Mouse (Mus musculus) midbrain, postnatal 0 days (tissue): ENCODE data around the gene Olfr1043. TPM values are rescaled to one million over a fixed set of nuclear protein-coding genes. Genes with fewer than 3 reads are reported as not detected.

Experiments
- ATAC-seq: fragments of 200-750 bp; cut with Nextera tagmentation; 2 replicates; pipeline ENCODE4 v1.8.0; 2017; ENCODE audit warnings: moderate number of reproducible peaks, mild to moderate bottlenecking, moderate TSS enrichment, moderate library complexity; ENCODE audit not compliant: low FRiP score
- DNase-seq: peaks from one replicate; pipeline ENCODE4 v3.0.0-alpha.2; 2015; ENCODE audit warnings: low spot score
- H3K27ac ChIP-seq: fragments of 300-500 bp; sonication (generic); 2 replicates; pipeline ENCODE4 v1.5.1; 2014; ENCODE audit warnings: low read depth, mild to moderate bottlenecking, low read length, mixed read lengths
- H3K27me3 ChIP-seq: fragments of 300-500 bp; sonication (generic); 2 replicates; pipeline ENCODE4 v1.6.1; 2014; ENCODE audit warnings: low read length, control low read depth, mixed read lengths; ENCODE audit not compliant: insufficient read depth
- H3K36me3 ChIP-seq: fragments of 300-500 bp; sonication (generic); 2 replicates; pipeline ENCODE4 v1.6.1; 2014; ENCODE audit warnings: low read length, control low read depth, mixed read lengths; ENCODE audit not compliant: insufficient read depth
- H3K4me1 ChIP-seq: fragments of 300-500 bp; sonication (generic); 2 replicates; pipeline ENCODE4 v1.6.1; 2014; ENCODE audit warnings: mild to moderate bottlenecking, control low read depth, antibody characterized with exemption, low read length, mixed read lengths; ENCODE audit not compliant: insufficient read depth
- H3K4me2 ChIP-seq: fragments of 300-500 bp; sonication (generic); 2 replicates; pipeline ENCODE4 v1.6.1; 2014; ENCODE audit warnings: low read depth, mild to moderate bottlenecking, low read length, mixed read lengths; ENCODE audit not compliant: poor library complexity, severe bottlenecking
- H3K4me3 ChIP-seq: fragments of 300-500 bp; sonication (generic); 2 replicates; pipeline ENCODE4 v1.5.1; 2014; ENCODE audit warnings: low read depth, mild to moderate bottlenecking, low read length, moderate library complexity
- H3K9ac ChIP-seq: fragments of 300-500 bp; sonication (generic); replicated peaks from 2 replicates; pipeline ENCODE4 v1.6.1; 2014; ENCODE audit warnings: mild to moderate bottlenecking, low read length, moderate library complexity, mixed read lengths; ENCODE audit not compliant: poor library complexity, severe bottlenecking
- H3K9me3 ChIP-seq: fragments of 300-500 bp; sonication (generic); 2 replicates; pipeline ENCODE4 v1.6.1; 2016; ENCODE audit warnings: low read length, control low read depth
- CTCF ChIP-seq: IDR thresholded peaks from 2 replicates; pipeline ENCODE4 v1.5.1; 2016; ENCODE audit warnings: antibody characterized with exemption, mild to moderate bottlenecking
- WGBS: fragments of 180-500 bp; shearing (Covaris S2); extraction: QIAGEN DNeasy Blood & Tissue Kit; methylation state at CpG from one replicate; pipeline ENCODE4 v1.1.7; 2014; 5-methylcytosine and 5-hydroxymethylcytosine counted together
- polyA plus RNA-seq: library from polyadenylated mRNA; unstranded; fragments of >200 nt; fragmentation: Nextera tagmentation; extraction: Ambion mirVana; gene quantifications from 2 replicates; pipeline ENCODE4 v1.2.1, GENCODE M21; 2015
- total RNA-seq: library from RNA; depleted of rRNA; stranded (reverse); fragments of >200 nt; gene quantifications from 2 replicates; pipeline ENCODE4 v1.2.3, GENCODE M21; 2014; rRNA removed

Olfr1043 gene
- total and polyA plus RNA-seq, 2 experiments from 2014 or later: not detected

GRCm38 (mm10) chr2:86161738-86162137 is 5.6 kb downstream of the Olfr1043 start, which contains the start of gene Olfr1042:
Gene Olfr1042 (minus strand): TSS chr2:86161838.
- H3K27ac ChIP-seq: no peak within 1 kb of the TSS
- H3K27me3 ChIP-seq: no peaks in the 10 kb centered on the region
- DNase-seq: no peak
- no peak within 1 kb of the TSS for H3K4me2 ChIP-seq
- H3K9me3 ChIP-seq: no peaks in the 10 kb centered on the region
- H3K36me3 ChIP-seq: no peaks in the 10 kb centered on the region
- TF ChIP-seq CTCF: no peak
- no peak within 1 kb of the TSS for H3K4me3 ChIP-seq
- 92% methylated on average over 2 of the region's 2 CpGs for WGBS
- H3K4me1 ChIP-seq: no peaks in the 10 kb centered on the region
- no peak for ATAC-seq
- H3K9ac ChIP-seq: no peak within 1 kb of the TSS

DNA sequence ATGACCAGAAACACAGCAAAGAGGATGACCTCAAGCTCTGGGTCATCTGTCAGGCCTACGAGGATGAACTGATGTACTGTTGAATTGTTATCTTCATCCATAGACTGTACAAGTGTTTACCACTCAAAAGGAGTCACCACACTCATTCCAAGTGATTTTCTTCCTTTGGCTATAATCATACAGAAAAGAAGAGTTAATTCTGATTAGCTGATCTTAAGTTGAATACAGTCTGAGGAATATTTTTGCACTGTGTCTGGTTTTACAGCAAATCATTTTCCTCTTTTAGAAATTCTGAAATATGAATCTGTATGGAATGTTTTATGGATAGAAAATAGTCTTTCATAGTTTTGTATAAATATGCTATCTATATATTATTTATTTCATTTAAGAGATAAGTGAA is 20.7 kb downstream of the Olfr1043 start, which contains the start of gene Olfr1040:
Olfr1040 (minus strand) TSS at position 101 of the 400 bp plus-strand sequence.
- Histone ChIP-seq H3K4me3 (no peak within 1 kb of the TSS), H3K9me3 (no peaks in the 10 kb centered on the region), H3K9ac (no peak within 1 kb of the TSS), H3K36me3 (no peaks in the 10 kb centered on the region), H3K4me2 (no peak within 1 kb of the TSS), H3K4me1 (no peaks in the 10 kb centered on the region), H3K27ac (no peak within 1 kb of the TSS), H3K27me3 (no peaks in the 10 kb centered on the region)
- ATAC-seq: no peak
- 88% methylated on average over 1 of the region's 1 CpGs for WGBS
- no peak for DNase-seq
- no peak for TF ChIP-seq CTCF

GRCm38 (mm10) chr2:86135828-86136227 is 31.5 kb downstream of the Olfr1043 start, which contains the start of gene Olfr1039:
Gene Olfr1039 (minus strand): TSS chr2:86135928.
- H3K4me1 ChIP-seq: no peaks in the 10 kb centered on the region
- no peak for ATAC-seq
- H3K27ac ChIP-seq: no peak within 1 kb of the TSS
- no peak for DNase-seq
- no peak within 1 kb of the TSS for H3K4me2 ChIP-seq
- 97% methylated on average over 1 of the region's 1 CpGs for WGBS
- no peak within 1 kb of the TSS for H3K9ac ChIP-seq
- TF ChIP-seq CTCF: no peak
- no peaks in the 10 kb centered on the region for H3K27me3 ChIP-seq
- H3K36me3 ChIP-seq: no peaks in the 10 kb centered on the region
- H3K9me3 ChIP-seq: no peaks in the 10 kb centered on the region
- no peak within 1 kb of the TSS for H3K4me3 ChIP-seq

Other genes with a start within 250 kb of the Olfr1043 start
- not detected in 2 replicates for gene Olfr1026, start 246.0 kb downstream of the Olfr1043 start, total RNA-seq
- gene Olfr1026, start 246.0 kb downstream of the Olfr1043 start, polyA plus RNA-seq: not detected in 2 replicates
- not detected in 2 replicates for gene Olfr1028, start 217.1 kb downstream of the Olfr1043 start, total RNA-seq
- not detected in 2 replicates for gene Olfr1028, start 217.1 kb downstream of the Olfr1043 start, polyA plus RNA-seq
- gene Olfr1029, start 193.6 kb downstream of the Olfr1043 start, total RNA-seq: not detected in 2 replicates
- not detected in 2 replicates for gene Olfr1029, start 193.6 kb downstream of the Olfr1043 start, polyA plus RNA-seq
- gene Olfr1030, start 188.2 kb downstream of the Olfr1043 start, total RNA-seq: not detected in 2 replicates
- not detected in 2 replicates for gene Olfr1030, start 188.2 kb downstream of the Olfr1043 start, polyA plus RNA-seq
- not detected in 2 replicates for gene Olfr1031, start 177.2 kb downstream of the Olfr1043 start, total RNA-seq
- not detected in 2 replicates for gene Olfr1031, start 177.2 kb downstream of the Olfr1043 start, polyA plus RNA-seq
- gene Olfr1032, start 162.0 kb downstream of the Olfr1043 start, total RNA-seq: not detected in 2 replicates
- not detected in 2 replicates for gene Olfr1032, start 162.0 kb downstream of the Olfr1043 start, polyA plus RNA-seq
- 0.11 and 0.24 TPM in 2 replicates for gene Olfr1033, start 146.9 kb downstream of the Olfr1043 start, total RNA-seq
- not detected in 2 replicates for gene Olfr1033, start 146.9 kb downstream of the Olfr1043 start, polyA plus RNA-seq
- gene Olfr1034, start 121.7 kb downstream of the Olfr1043 start, total RNA-seq: 0.19 TPM in 1 of 2 replicates, not detected in the other
- not detected in 2 replicates for gene Olfr1034, start 121.7 kb downstream of the Olfr1043 start, polyA plus RNA-seq
- gene Olfr1036, start 93.5 kb downstream of the Olfr1043 start, total RNA-seq: not detected in 2 replicates
- gene Olfr1036, start 93.5 kb downstream of the Olfr1043 start, polyA plus RNA-seq: not detected in 2 replicates
- gene Olfr1037, start 80.1 kb downstream of the Olfr1043 start, total RNA-seq: not detected in 2 replicates
- gene Olfr1037, start 80.1 kb downstream of the Olfr1043 start, polyA plus RNA-seq: not detected in 2 replicates
- not detected in 2 replicates for gene Olfr1039, start 31.6 kb downstream of the Olfr1043 start, total RNA-seq
- not detected in 2 replicates for gene Olfr1039, start 31.6 kb downstream of the Olfr1043 start, polyA plus RNA-seq
- not detected in 2 replicates for gene Olfr1040, start 20.8 kb downstream of the Olfr1043 start, total RNA-seq
- gene Olfr1040, start 20.8 kb downstream of the Olfr1043 start, polyA plus RNA-seq: not detected in 2 replicates
- gene Olfr1042, start 5.7 kb downstream of the Olfr1043 start, total RNA-seq: not detected in 2 replicates
- gene Olfr1042, start 5.7 kb downstream of the Olfr1043 start, polyA plus RNA-seq: not detected in 2 replicates
- not detected in 2 replicates for gene Olfr1044, start 10.3 kb upstream of the Olfr1043 start, total RNA-seq
- gene Olfr1044, start 10.3 kb upstream of the Olfr1043 start, polyA plus RNA-seq: not detected in 2 replicates
- gene Olfr52, start 18.2 kb upstream of the Olfr1043 start, total RNA-seq: not detected in 2 replicates
- gene Olfr52, start 18.2 kb upstream of the Olfr1043 start, polyA plus RNA-seq: not detected in 2 replicates
- gene Olfr1045, start 35.5 kb upstream of the Olfr1043 start, total RNA-seq: not detected in 2 replicates
- not detected in 2 replicates for gene Olfr1045, start 35.5 kb upstream of the Olfr1043 start, polyA plus RNA-seq
- not detected in 2 replicates for gene Olfr1046, start 51.8 kb upstream of the Olfr1043 start, total RNA-seq
- gene Olfr1046, start 51.8 kb upstream of the Olfr1043 start, polyA plus RNA-seq: not detected in 2 replicates
- not detected in 2 replicates for gene Olfr1047, start 63.9 kb upstream of the Olfr1043 start, total RNA-seq
- not detected in 2 replicates for gene Olfr1047, start 63.9 kb upstream of the Olfr1043 start, polyA plus RNA-seq
- not detected in 2 replicates for gene Olfr1048, start 72.8 kb upstream of the Olfr1043 start, total RNA-seq
- gene Olfr1048, start 72.8 kb upstream of the Olfr1043 start, polyA plus RNA-seq: not detected in 2 replicates
- gene Olfr1049, start 90.8 kb upstream of the Olfr1043 start, total RNA-seq: not detected in 2 replicates
- not detected in 2 replicates for gene Olfr1049, start 90.8 kb upstream of the Olfr1043 start, polyA plus RNA-seq
- not detected in 2 replicates for gene Olfr1051, start 111.6 kb upstream of the Olfr1043 start, total RNA-seq
- gene Olfr1051, start 111.6 kb upstream of the Olfr1043 start, polyA plus RNA-seq: not detected in 2 replicates
- gene Olfr1052, start 124.9 kb upstream of the Olfr1043 start, total RNA-seq: not detected in 2 replicates
- not detected in 2 replicates for gene Olfr1052, start 124.9 kb upstream of the Olfr1043 start, polyA plus RNA-seq
- gene Olfr1053, start 147.8 kb upstream of the Olfr1043 start, total RNA-seq: not detected in 2 replicates
- not detected in 2 replicates for gene Olfr1053, start 147.8 kb upstream of the Olfr1043 start, polyA plus RNA-seq
- gene Olfr1054, start 167.9 kb upstream of the Olfr1043 start, total RNA-seq: not detected in 2 replicates
- not detected in 2 replicates for gene Olfr1054, start 167.9 kb upstream of the Olfr1043 start, polyA plus RNA-seq
- not detected in 2 replicates for gene Olfr1055, start 182.8 kb upstream of the Olfr1043 start, total RNA-seq
- not detected in 2 replicates for gene Olfr1055, start 182.8 kb upstream of the Olfr1043 start, polyA plus RNA-seq
- gene Olfr1056, start 194.9 kb upstream of the Olfr1043 start, total RNA-seq: not detected in 2 replicates
- gene Olfr1056, start 194.9 kb upstream of the Olfr1043 start, polyA plus RNA-seq: not detected in 2 replicates
- not detected in 2 replicates for gene Olfr1057, start 210.9 kb upstream of the Olfr1043 start, total RNA-seq
- not detected in 2 replicates for gene Olfr1057, start 210.9 kb upstream of the Olfr1043 start, polyA plus RNA-seq
- gene Olfr1058, start 221.0 kb upstream of the Olfr1043 start, total RNA-seq: not detected in 2 replicates
- gene Olfr1058, start 221.0 kb upstream of the Olfr1043 start, polyA plus RNA-seq: not detected in 2 replicates
- gene Olfr1061, start 246.5 kb upstream of the Olfr1043 start, total RNA-seq: not detected in 2 replicates
- not detected in 2 replicates for gene Olfr1061, start 246.5 kb upstream of the Olfr1043 start, polyA plus RNA-seq